Mouse (Mus musculus) kidney, adult 2 months (tissue): ENCODE measurements around the gene B3gntl1. TPM values are rescaled to one million over a fixed set of nuclear protein-coding genes. Genes with fewer than 3 reads are reported as not detected.
A peak's percentile ranks its signal among the peaks of the same experiment; 100 is the strongest.

Source experiments
- DNase-seq: peaks from one replicate; pipeline ENCODE4 v3.0.0; 2021
- H3K27ac ChIP-seq: fragments of 200-500 bp; 2 replicates; pipeline ENCODE4 v1.5.1; 2012; ENCODE audit warnings: low read depth, low read length, control low read depth, inconsistent platforms; ENCODE audit not compliant: insufficient read depth
- H3K27me3 ChIP-seq: fragments of 200-500 bp; replicated peaks from 2 replicates; pipeline ENCODE4 v1.6.1; 2012; ENCODE audit warnings: mild to moderate bottlenecking, moderate library complexity, low read length, inconsistent platforms; ENCODE audit not compliant: control insufficient read depth, insufficient read depth
- H3K36me3 ChIP-seq: fragments of 200-500 bp; 2 replicates; pipeline ENCODE4 v1.6.1; 2012; ENCODE audit warnings: mild to moderate bottlenecking, moderate library complexity, low read length, inconsistent platforms; ENCODE audit not compliant: control insufficient read depth, insufficient read depth
- H3K4me1 ChIP-seq: fragments of 200-500 bp; 2 replicates; pipeline ENCODE4 v1.6.1; 2011; ENCODE audit warnings: low read length; ENCODE audit not compliant: control insufficient read depth, insufficient read depth
- H3K4me3 ChIP-seq: fragments of 200-500 bp; 2 replicates; pipeline ENCODE4 v1.5.1; 2011; ENCODE audit warnings: mild to moderate bottlenecking, low read depth, low read length, control low read depth; ENCODE audit not compliant: insufficient read depth
- CTCF ChIP-seq: fragments of 200-500 bp; conservative IDR thresholded peaks from 2 replicates; pipeline ENCODE4 v1.5.1; 2011; ENCODE audit warnings: low read depth, mild to moderate bottlenecking, control low read depth, low read length, moderate library complexity, mixed read lengths; ENCODE audit not compliant: insufficient read depth, insufficient read length
- POLR2A ChIP-seq: fragments of 200-500 bp; IDR thresholded peaks from one replicate; pipeline ENCODE4 v1.6.1; 2011; ENCODE audit warnings: low read depth, low read length, control low read depth
- WGBS: fragments of 180-500 bp; shearing (Covaris S2); methylation state at CpG from one replicate; pipeline ENCODE4 v1.1.7; 2018; 5-methylcytosine and 5-hydroxymethylcytosine counted together
- polyA plus RNA-seq: library from polyadenylated mRNA; depleted of rRNA; stranded (reverse); fragments of >200 nt; gene quantifications from 2 replicates; pipeline ENCODE4 v1.2.3, GENCODE M21; 2012

B3gntl1 gene
- polyA plus RNA-seq, 1 experiment: 4.9 TPM

DNA sequence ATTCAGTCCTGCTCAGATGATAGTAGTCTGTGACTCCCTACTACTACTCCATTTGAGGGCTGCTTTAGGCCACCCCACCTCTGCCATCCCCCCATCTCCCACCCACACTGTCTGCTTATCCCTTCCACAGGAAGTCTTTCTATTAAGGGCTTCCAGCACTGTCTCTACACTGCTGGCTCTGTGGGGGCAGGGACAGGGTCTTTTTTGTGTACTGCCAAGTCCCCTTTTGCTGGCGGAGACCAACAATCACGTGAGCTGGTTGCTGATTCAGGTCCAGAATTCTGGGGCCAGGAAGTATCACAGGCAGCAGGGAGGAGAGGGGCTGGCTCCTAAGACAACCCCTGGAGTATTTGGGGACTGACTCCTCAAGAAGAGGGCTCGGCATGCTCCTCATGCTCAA lies 10.3 kb upstream of the B3gntl1 start:
- Histone ChIP-seq H3K36me3 (no peaks in the 10 kb centered on the region), H3K4me3 (no peak overlapping the region), H3K4me1 (0 out of 2 replicates have a peak, but pooled peaks cover 3% of the 10 kb centered on the region), H3K27ac (no peak overlapping the region), H3K27me3 (no peaks in the 10 kb centered on the region)
- TF ChIP-seq CTCF: no peak
- TF ChIP-seq POLR2A: no peak
- WGBS: 67% methylated on average over 3 of the region's 3 CpGs
- no peak for DNase-seq

DNA sequence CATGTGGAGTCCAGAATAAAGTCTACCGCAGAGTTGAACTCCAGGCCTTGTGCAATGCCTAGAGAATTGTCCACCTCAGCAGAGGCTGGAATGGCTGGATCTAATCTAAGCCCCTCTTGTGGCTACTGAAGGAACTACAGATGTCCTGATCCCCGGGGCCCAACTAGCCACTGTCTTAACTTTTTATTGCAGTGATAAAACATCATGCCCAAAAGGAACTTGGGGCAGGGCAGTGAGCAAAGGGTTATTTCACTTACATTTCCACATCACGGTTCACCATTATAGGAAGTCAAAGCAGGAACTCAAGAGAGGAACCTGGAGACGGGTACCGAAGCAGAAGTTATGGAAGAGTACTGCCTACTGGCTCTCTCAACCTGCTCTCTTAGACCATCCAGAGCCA lies 7.8 kb upstream of the B3gntl1 start:
- no peaks in the 10 kb centered on the region for H3K36me3 ChIP-seq
- WGBS: 63% methylated on average over 5 of the region's 5 CpGs
- no peak overlapping the region for H3K4me3 ChIP-seq
- H3K27me3 ChIP-seq: no peaks in the 10 kb centered on the region
- H3K4me1 ChIP-seq: no peaks in the 10 kb centered on the region
- peak; percentile 52 for DNase-seq
- no peak for TF ChIP-seq POLR2A
- peak; percentile 57 for TF ChIP-seq CTCF
- no peak overlapping the region for H3K27ac ChIP-seq

DNA sequence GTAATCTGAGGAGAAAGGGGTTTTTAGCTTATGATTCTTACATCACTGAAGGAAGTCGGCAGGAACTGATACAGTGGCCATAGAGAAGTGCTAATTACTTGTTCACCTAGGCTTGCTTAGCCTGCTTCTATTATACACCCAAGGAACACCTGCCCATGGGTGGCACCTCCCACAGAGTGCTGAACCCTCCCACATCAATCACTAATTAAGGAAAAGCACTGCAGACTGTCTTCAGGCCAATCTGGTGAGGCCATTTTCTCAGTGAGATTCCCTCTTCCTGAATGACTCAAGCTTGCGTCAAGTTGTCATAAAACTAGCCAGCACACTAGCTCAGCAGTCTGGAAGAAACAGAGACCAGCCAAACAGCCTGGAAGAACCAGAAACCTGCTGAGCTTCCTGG lies 6.6 kb upstream of the B3gntl1 start:
- Histone ChIP-seq H3K27me3 (no peaks in the 10 kb centered on the region), H3K4me1 (no peaks in the 10 kb centered on the region), H3K36me3 (no peaks in the 10 kb centered on the region), H3K4me3 (no peak overlapping the region), H3K27ac (no peak overlapping the region)
- DNase-seq: no peak
- TF ChIP-seq POLR2A (no peak), CTCF (no peak)
- 66% methylated on average over 2 of the region's 2 CpGs for WGBS

DNA sequence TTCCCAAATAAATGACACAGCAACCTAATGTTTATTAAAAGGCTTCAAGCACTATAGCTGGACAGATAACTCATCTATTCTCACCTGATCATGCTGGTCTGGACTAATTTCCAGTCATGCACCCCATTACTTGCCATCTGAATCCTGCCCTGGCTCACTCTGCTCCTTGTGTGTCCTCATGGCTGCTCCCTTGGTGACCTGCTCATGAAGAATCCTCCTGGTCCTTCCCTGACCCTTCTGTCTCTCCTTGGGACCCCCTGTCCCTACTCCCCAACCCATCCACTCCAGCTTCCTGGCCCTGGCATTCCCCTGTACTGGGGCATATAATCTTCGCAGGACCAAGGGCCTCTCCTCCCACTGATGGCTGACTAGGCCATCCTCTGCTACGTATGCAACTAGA lies 3.9 kb upstream of the B3gntl1 start:
- no peak for DNase-seq
- Histone ChIP-seq H3K27me3 (no peaks in the 10 kb centered on the region), H3K27ac (no peak overlapping the region), H3K36me3 (no peaks in the 10 kb centered on the region), H3K4me1 (peaks cover 3% of the 10 kb centered on the region; the same call in 1 of the 2 replicates), H3K4me3 (no peak overlapping the region)
- WGBS: 97% methylated on average over 2 of the region's 2 CpGs
- TF ChIP-seq CTCF: no peak
- no peak for TF ChIP-seq POLR2A

DNA sequence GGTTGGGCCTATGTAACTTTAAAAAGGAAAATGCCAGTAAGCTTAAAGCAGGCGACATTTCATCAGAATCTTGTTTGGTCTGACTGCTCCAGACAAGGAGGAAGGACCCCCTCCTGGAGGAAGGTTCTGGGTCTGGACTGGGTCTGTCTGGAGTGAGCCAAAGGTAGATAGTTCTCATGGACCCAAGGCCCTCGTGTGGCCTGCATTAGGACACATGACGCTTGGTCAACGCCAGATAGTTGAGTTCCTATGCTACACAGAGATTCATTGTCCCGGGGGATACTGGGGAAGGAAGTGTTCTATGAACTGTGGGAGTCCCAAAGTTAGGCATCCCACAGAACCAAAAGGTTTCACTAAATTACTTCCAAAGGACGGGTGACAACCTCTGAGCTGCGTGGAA lies 676 bp upstream of the B3gntl1 start:
- Histone ChIP-seq H3K27ac (peak overlapping the region; percentile 94), H3K4me3 (peak overlapping the region; percentile 31), H3K4me1 (peaks cover 3% of the 10 kb centered on the region; the same call in 1 of the 2 replicates), H3K27me3 (no peaks in the 10 kb centered on the region), H3K36me3 (no peaks in the 10 kb centered on the region)
- DNase-seq: peak; percentile 27
- no peak for TF ChIP-seq CTCF
- no peak for TF ChIP-seq POLR2A
- WGBS: 53% methylated on average over 7 of the region's 7 CpGs

DNA sequence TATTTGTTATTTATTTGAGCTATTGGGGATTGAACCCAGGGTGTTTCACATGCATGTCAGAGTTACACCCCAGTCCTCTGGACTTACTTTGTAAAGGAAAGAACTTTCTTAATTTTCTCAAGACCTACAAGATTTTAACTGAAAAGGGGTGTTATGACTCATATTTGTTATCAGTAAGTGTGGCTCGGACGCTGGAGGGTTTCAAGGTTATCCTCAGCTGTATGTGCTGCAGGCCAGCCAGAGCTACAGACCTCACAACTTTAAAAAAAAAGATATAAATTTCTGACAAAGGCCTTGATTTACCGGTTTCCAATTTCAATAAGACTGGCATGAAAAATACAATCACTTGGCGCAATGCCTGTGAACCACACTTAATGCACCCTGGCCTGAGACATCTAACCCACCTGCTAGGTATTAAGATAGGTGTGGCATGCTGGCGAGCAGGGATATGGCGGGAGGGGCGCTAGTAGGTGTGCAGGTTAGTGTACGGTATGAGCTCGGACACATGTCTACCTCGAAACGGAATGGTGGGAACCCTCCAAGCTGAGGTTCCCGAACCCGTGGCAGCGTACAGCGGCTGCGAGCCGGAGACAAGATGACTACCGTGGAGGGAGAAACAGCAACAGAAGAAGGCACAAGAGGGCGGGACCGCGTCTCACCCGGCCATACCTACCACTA lies 502 bp downstream of the B3gntl1 start:
- peak overlapping the region; percentile 49 for H3K27ac ChIP-seq
- H3K27me3 ChIP-seq: no peaks in the 10 kb centered on the region
- H3K4me1 ChIP-seq: peaks cover 3% of the 10 kb centered on the region; the same call in 1 of the 2 replicates
- DNase-seq: no peak
- no peaks in the 10 kb centered on the region for H3K36me3 ChIP-seq
- WGBS: 1% methylated on average over 22 of the region's 22 CpGs
- no peak for TF ChIP-seq CTCF
- TF ChIP-seq POLR2A: no peak
- H3K4me3 ChIP-seq: peak overlapping the region; percentile 71

DNA sequence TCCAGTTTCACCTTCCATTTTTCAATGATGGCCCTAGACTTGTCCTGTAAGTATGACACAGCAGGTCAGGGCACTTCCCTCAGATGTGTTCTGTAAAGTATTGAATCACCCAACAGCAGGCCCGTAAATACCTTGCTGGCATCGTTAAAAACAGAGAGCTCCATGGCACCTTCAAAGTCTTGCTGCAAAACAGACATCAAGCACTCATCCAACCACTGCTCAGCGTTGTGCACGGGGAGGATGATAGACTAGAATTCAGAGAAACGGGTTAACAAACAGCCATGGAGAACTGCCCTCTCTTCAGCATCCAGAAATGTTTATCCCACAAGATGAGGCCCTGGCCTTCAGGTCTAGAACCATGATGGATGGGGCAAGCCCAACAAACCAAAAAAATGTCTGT lies 2.0 kb downstream of the B3gntl1 start:
- no peak for DNase-seq
- H3K27ac ChIP-seq: no peak overlapping the region
- peaks cover 3% of the 10 kb centered on the region; the same call in 1 of the 2 replicates for H3K4me1 ChIP-seq
- H3K4me3 ChIP-seq: no peak overlapping the region
- TF ChIP-seq CTCF (no peak), POLR2A (no peak)
- no peaks in the 10 kb centered on the region for H3K36me3 ChIP-seq
- H3K27me3 ChIP-seq: no peaks in the 10 kb centered on the region
- 93% methylated on average over 5 of the region's 5 CpGs for WGBS

DNA sequence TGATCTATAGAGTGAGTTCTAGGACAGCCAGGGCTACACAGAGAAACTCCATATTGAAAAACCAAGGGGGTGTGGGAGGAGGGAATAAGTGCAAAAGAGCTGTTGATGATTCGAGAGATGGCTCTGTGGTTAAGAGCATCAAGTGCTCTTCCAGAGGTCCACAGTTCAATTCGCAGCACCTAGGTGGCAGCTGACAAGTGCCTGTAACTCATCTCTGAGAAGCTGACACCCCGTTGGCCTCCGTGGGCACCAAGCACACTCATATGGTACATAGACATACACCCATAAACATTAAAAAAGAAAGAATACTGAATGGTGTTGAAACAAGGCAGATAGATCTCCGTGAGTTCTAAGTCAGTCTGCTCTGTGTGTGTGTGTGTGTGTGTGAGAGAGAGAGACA lies 4.2 kb downstream of the B3gntl1 start:
- WGBS: 89% methylated on average over 5 of the region's 5 CpGs
- Histone ChIP-seq H3K36me3 (0 out of 2 replicates have a peak, but pooled peaks cover 1% of the 10 kb centered on the region), H3K4me1 (peaks cover 3% of the 10 kb centered on the region; the same call in 1 of the 2 replicates), H3K27me3 (no peaks in the 10 kb centered on the region), H3K4me3 (no peak overlapping the region), H3K27ac (no peak overlapping the region)
- no peak for TF ChIP-seq POLR2A
- no peak for TF ChIP-seq CTCF
- no peak for DNase-seq
